Mouse (Mus musculus): ENCODE data around the gene Vcp.

Vcp gene

DNA sequence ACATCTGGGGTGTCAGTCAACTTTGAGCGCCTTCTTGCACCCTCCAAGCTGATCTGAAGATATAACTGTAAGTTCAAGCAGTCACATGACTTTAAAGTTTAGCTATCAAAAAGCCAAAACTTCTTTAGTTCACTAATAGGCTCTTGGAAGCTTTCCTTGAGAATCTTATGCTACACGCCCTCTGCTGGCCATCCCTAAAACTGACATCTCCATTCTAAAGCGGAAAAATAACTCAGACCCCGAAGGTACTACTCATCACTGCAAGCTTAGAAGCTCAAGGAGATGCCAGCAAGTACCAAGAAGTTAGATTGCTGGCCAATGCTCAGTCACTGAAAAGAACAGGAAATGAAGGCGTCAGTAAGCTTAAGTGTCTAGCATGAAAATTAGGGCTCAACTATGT is 54.4 kb downstream of the Vcp start:
- peak; percentile 66 for DNase-seq (ENCODE audit: low read depth, low spot score)

DNA sequence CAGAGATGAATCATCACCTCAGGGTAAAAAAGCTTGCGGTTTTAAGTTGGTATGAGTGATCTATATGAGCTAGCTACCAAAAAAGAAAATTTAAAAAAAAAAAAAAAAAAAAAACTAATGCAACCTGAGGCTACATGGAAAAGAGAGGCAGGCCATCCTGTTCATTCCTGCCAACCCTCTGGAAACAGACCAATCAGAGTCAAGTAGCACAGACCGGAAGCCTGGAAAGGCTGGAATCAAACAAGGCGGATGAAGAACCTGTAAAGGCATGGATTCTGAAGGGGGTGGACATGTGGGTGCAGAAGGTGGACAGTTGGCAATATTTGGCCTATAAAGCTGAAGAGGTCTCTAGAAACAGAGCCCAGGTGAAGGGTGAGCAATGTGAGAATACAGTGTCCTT is 54.9 kb downstream of the Vcp start:
- DNase-seq (ENCODE audit: low read depth, low spot score) = no peak

GRCm38 (mm10) chr4:42945043-42945442 is 55.3 kb downstream of the Vcp start:
- peak; percentile 65 for DNase-seq (ENCODE audit: low read depth, low spot score)

- DNase-seq (ENCODE audit: low read depth, low spot score) = no peak
These were observed 56.1 kb downstream of the Vcp start for GRCm38 (mm10) chr4:42944185-42944584.

DNA sequence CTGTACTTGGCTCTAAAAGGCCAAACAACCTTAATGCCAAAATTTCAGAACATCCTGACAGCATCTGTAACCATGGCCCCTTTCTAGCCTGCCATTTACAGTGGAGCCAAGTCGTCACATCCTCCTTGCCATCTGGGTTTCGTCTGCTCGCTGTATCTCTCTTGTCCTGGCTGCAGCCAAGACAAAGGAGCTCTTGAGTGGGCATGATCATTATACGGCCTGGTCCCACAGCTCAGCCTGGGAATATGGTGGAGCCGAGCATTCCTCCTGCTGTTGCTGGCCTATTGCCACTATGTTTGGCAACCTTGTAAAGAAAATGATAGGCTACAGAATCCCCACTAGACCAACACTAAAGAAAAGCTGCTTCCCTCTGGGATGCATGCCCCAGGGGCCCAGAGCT is 57.0 kb downstream of the Vcp start:
- no peak for DNase-seq (ENCODE audit: low read depth, low spot score)

DNA sequence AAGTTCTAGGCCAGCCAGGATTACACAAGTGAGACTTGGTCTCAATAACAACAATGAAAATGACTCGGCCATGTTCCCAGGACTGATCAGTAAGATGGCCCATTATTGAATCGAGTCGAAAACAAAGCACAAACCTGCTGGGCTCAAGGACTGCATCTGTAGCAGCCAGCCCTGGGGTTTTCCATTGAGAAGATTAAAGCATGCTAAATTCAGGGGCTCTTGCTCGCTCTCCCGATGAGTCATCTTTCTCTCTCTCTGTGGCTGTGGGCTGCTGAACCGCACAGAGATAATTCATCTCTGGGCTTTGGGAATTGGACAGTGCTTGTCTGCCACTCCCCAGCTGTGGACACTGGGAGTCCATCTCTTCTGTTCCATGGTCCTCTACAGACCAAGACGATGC is 58.9 kb downstream of the Vcp start:
- no peak for DNase-seq (ENCODE audit: low read depth, low spot score)

- no peak for DNase-seq (ENCODE audit: low read depth, low spot score)
These were observed 66.7 kb downstream of the Vcp start for GRCm38 (mm10) chr4:42933630-42934029.

DNA sequence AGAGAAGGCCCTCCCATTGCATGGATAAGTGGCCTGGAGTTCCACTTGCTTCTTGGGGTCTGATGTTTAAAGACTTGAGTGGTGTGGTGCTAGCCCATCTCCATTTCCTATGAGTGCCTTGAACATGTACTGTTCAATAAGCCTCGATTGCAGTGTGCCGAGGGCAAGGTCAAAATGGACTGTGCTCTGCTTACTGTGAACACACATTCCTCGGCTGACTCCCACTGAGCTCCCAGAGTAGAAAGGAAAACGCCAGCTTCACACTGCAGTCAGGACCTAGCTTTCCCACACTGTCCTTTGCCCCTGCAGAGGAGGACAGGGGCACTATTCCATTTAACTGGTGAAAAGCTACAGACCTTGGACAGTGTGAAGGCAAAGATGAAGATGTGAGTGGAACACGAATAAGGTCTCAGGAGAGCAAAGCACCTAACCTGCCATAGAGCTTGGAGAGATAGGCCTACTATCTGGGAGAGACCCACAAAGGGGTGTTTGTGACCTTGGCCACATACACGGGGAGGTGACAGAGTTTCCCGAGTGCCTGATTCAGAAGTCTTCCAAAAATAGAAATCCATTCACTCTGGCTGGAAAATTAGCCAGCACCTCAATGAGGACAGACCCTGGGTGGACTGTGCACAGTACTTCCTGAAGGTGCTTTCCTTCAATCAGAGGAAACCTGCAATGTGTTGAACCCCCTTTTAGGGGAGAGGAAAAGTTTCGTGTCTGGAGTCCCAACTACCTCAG is 67.9 kb downstream of the Vcp start:
- no peak for DNase-seq (ENCODE audit: low read depth, low spot score)
